Mouse (Mus musculus): ENCODE results near the gene Dock8.

GRCm38 (mm10) chr19:24996815-24997704 is 2.3 kb upstream of the Dock8 start:
- no peak for TF ChIP-seq CTCF (IDR thresholded peaks at IDR 0.05; ENCODE audit: control insufficient read depth, insufficient read depth, insufficient read length)
- TF ChIP-seq MYOG (IDR thresholded peaks at IDR 0.05; ENCODE audit: control insufficient read depth, extremely low read depth, insufficient read length): no peak
